Comparison of ENCODE assay signal across 7 mouse cellular contexts in genomic region chr3:95318548-95318947, GRCm38 (mm10). TPM values are rescaled to one million over a fixed set of nuclear protein-coding genes. Genes with fewer than 3 reads are reported as not detected.
DNase-seq lines count a peak whose midpoint lies in the region; ATAC-seq and TF ChIP-seq lines count a peak whose summit lies in the region.

No protein-coding gene starts in this region.

- WGBS in heart, adult 2 months = 37% methylated on average over 6 of the region's 6 CpGs
- 94% methylated on average over 6 of the region's 6 CpGs for WGBS in thymus, adult 2 months

- TF ChIP-seq CTCF in E14TG2a.4 (conservative IDR thresholded peaks at IDR 0.05; ENCODE audit: low read length) = no peak
- no peak for TF ChIP-seq CTCF in heart, adult 2 months (IDR thresholded peaks at IDR 0.05)
- no peak for TF ChIP-seq CTCF in thymus, adult 2 months (IDR thresholded peaks at IDR 0.05; ENCODE audit: borderline replicate concordance, control insufficient read depth, extremely low read depth, insufficient read depth, low read length, poor library complexity)

- no peaks in the 10 kb centered on the region for H3K79me2 ChIP-seq in heart, adult 2 months (replicated peaks; ENCODE audit: control insufficient read depth, insufficient read depth, low read length)

- TF ChIP-seq POLR2A in heart, adult 2 months (IDR thresholded peaks at IDR 0.05; ENCODE audit: insufficient read depth, low read depth, low read length) = no peak; the same call in 1 of the 2 replicates
- TF ChIP-seq POLR2A in thymus, adult 2 months (IDR thresholded peaks at IDR 0.05; ENCODE audit: control insufficient read depth, extremely low read depth, insufficient read depth, low read length, poor library complexity) = no peak

- no peaks in the 10 kb centered on the region for H3K27me3 ChIP-seq in E14TG2a.4 (ENCODE audit: insufficient read depth, low read length)
- H3K27me3 ChIP-seq in heart, adult 2 months (ENCODE audit: control insufficient read depth, insufficient read depth, low read length) = no peaks in the 10 kb centered on the region
- H3K27me3 ChIP-seq in thymus, adult 2 months (ENCODE audit: control insufficient read depth, insufficient read depth, low read length) = no peaks in the 10 kb centered on the region

- H3K36me3 ChIP-seq in E14TG2a.4 (ENCODE audit: insufficient read depth, low read length) = peaks cover 47% of the 10 kb centered on the region
- peaks cover 8% of the 10 kb centered on the region; the same call in 1 of the 2 replicates for H3K36me3 ChIP-seq in heart, adult 2 months (ENCODE audit: control insufficient read depth, insufficient read depth, low read length)
- peaks cover 37% of the 10 kb centered on the region for H3K36me3 ChIP-seq in thymus, adult 2 months (ENCODE audit: control insufficient read depth, insufficient read depth, low read length)

- peak; percentile 59 for DNase-seq in 3T3-L1 (ENCODE audit: low read depth, low spot score)
- DNase-seq in heart, adult 2 months = peak; percentile 61 to 83
- DNase-seq in kidney, postnatal 10 days = peak; percentile 70
- no peak for DNase-seq in thymus, adult 2 months

- TF ChIP-seq EP300 in heart, adult 2 months (IDR thresholded peaks at IDR 0.05; ENCODE audit: insufficient read depth, low read depth, low read length) = no peak

- H3K4me1 ChIP-seq in E14TG2a.4 (replicated peaks; ENCODE audit: low read depth, low read length) = peaks cover 79% of the 10 kb centered on the region
- H3K4me1 ChIP-seq in heart, adult 2 months (ENCODE audit: control insufficient read depth, insufficient read depth, low read length) = peaks cover 14% of the 10 kb centered on the region
- H3K4me1 ChIP-seq in thymus, adult 2 months (replicated peaks; ENCODE audit: control insufficient read depth, insufficient read depth, low read length) = peaks cover 19% of the 10 kb centered on the region

- peak; percentile 22; the same call in 1 of the 2 replicates for ATAC-seq in megakaryocyte, adult 5-6 weeks (ENCODE audit: poor library complexity, severe bottlenecking)
- no peak for ATAC-seq in cerebellum, adult (ENCODE audit: insufficient number of reproducible peaks, low FRiP score, low TSS enrichment)

- peak overlapping the region; percentile 34; the same call in 1 of the 2 replicates for H3K9ac ChIP-seq in heart, adult 2 months (ENCODE audit: low read depth, low read length)

- H3K4me3 ChIP-seq in E14TG2a.4 (replicated peaks; ENCODE audit: low read length) = peak overlapping the region; percentile 61
- H3K4me3 ChIP-seq in heart, adult 2 months = no peak overlapping the region
- H3K4me3 ChIP-seq in thymus, adult 2 months (ENCODE audit: control insufficient read depth, insufficient read depth, low read length) = no peak overlapping the region

- H3K27ac ChIP-seq in heart, adult 2 months = peak overlapping the region; percentile 54
- H3K27ac ChIP-seq in thymus, adult 2 months (ENCODE audit: control insufficient read depth, insufficient read depth, low read length) = no peak overlapping the region

- no peaks in the 10 kb centered on the region for H3K9me3 ChIP-seq in E14TG2a.4 (ENCODE audit: low read length)

- intact Hi-C loops in heart, adult 2 months (cut with DNase I) = no loop called here

RNA-seq across cellular contexts. Expression of gene Cers2, which starts 4.0 kb away (rescaled TPM):
- 10 to 100 TPM; 35.3 to 39.3 TPM for total RNA-seq in heart, adult 2 months (2021)
- 65.6 and 69.1 TPM in 2 replicates for polyA plus RNA-seq in heart, adult 2 months (2012; rRNA removed)
- total RNA-seq in megakaryocyte, adult 5-6 weeks (2015) = 184 and 191 TPM in 2 replicates
- total RNA-seq in megakaryocyte, adult 5-6 weeks (2017) = 86.0 and 107 TPM in 2 replicates
- 129 and 140 TPM in 2 replicates for polyA plus RNA-seq in thymus, adult 2 months (2012; rRNA removed)

RNA-seq across cellular contexts. Expression of gene Anxa9, which starts 11.6 kb away (rescaled TPM):
- under 1 TPM; 0.59 to 0.68 TPM for total RNA-seq in heart, adult 2 months (2021)
- 1.1 and 1.6 TPM in 2 replicates for polyA plus RNA-seq in heart, adult 2 months (2012; rRNA removed)
- total RNA-seq in megakaryocyte, adult 5-6 weeks (2015) = 3.0 and 3.8 TPM in 2 replicates
- 1.9 and 2.4 TPM in 2 replicates for total RNA-seq in megakaryocyte, adult 5-6 weeks (2017)
- 1.4 and 1.5 TPM in 2 replicates for polyA plus RNA-seq in thymus, adult 2 months (2012; rRNA removed)

RNA-seq across cellular contexts. Expression of gene Prune1, which starts 36.7 kb away (rescaled TPM):
- total RNA-seq in heart, adult 2 months (2021) = 10 to 100 TPM; 23.4 to 26.1 TPM
- 28.4 and 45.8 TPM in 2 replicates for polyA plus RNA-seq in heart, adult 2 months (2012; rRNA removed)
- 12.4 and 14.5 TPM in 2 replicates for total RNA-seq in megakaryocyte, adult 5-6 weeks (2015)
- total RNA-seq in megakaryocyte, adult 5-6 weeks (2017) = 7.8 and 10.2 TPM in 2 replicates
- polyA plus RNA-seq in thymus, adult 2 months (2012; rRNA removed) = 17.2 and 18.5 TPM in 2 replicates

RNA-seq across cellular contexts. Expression of gene Mindy1, which starts 37.4 kb away (rescaled TPM):
- 10 to 100 TPM; 17.5 to 21.3 TPM for total RNA-seq in heart, adult 2 months (2021)
- polyA plus RNA-seq in heart, adult 2 months (2012; rRNA removed) = 32.2 and 36.9 TPM in 2 replicates
- 49.5 and 55.2 TPM in 2 replicates for total RNA-seq in megakaryocyte, adult 5-6 weeks (2015)
- 44.0 and 54.1 TPM in 2 replicates for total RNA-seq in megakaryocyte, adult 5-6 weeks (2017)
- polyA plus RNA-seq in thymus, adult 2 months (2012; rRNA removed) = 50.3 and 50.4 TPM in 2 replicates

RNA-seq across cellular contexts. Expression of gene Setdb1, which starts 38.5 kb away (rescaled TPM):
- total RNA-seq in heart, adult 2 months (2021) = 10 to 100 TPM; 10.4 to 12.2 TPM
- polyA plus RNA-seq in heart, adult 2 months (2012; rRNA removed) = 8.0 and 12.6 TPM in 2 replicates
- total RNA-seq in megakaryocyte, adult 5-6 weeks (2015) = 20.5 and 21.2 TPM in 2 replicates
- total RNA-seq in megakaryocyte, adult 5-6 weeks (2017) = 22.4 and 23.8 TPM in 2 replicates
- 30.7 and 31.8 TPM in 2 replicates for polyA plus RNA-seq in thymus, adult 2 months (2012; rRNA removed)
